Mouse (Mus musculus): ENCODE measurements around the gene Lhx1. TPM values are rescaled to one million over a fixed set of nuclear protein-coding genes. Genes with fewer than 3 reads are reported as not detected.

Lhx1 gene
- total RNA-seq, 1 experiment, result 0.09 TPM

DNA sequence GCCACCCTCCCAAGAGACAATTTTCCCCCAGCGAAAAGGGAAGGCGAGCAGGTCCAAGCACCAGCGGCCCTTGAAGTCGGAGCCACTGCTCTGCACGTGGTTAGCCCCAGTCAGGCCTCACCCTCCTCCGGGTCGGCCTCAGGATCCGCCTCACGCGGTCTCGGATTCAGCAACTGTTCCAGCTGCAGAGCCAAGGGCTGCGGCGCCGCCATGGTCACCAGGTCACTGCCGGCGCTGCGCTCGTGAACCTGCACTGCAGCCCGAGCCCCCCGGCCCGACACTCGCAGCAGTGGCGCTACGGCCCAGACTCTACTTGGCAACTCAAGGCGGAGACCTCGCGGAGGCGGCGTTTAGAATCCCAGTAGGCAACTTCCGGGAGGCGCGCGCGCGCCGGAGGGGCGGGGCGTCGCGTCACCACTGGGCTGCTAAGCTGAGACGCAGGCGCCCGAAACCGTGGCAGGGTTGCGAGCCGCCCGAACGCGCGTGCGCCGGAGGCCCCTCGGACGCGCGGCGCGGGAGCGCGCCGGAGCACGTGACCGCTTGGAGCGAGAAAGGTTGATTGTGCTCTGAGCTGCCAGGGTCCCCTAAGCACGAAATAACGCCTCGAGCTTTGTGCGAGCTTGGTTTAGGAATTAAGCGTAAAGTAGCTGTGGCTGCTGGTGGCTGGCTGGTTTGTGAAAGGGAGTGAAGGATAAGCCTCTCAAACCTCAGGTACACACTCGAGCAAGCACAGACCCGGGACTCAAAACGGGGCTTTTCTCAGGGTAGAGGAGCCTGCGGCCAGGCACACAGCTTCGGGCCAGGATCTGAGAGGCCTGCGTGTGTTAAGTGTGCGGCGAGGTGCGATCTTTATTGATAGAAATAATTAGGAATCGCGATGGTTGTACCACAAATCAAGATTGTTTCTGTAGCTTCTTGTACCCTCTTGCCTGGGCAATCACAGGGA lies 11.9 kb downstream of the Lhx1 start, which contains the start of gene Aatf:
Gene Aatf (minus strand): TSS at position 352 of the 946 bp plus-strand sequence.
- Histone ChIP-seq H3K36me3 (ENCODE audit: control insufficient read depth, insufficient read depth, low read length, poor library complexity, severe bottlenecking) (peaks cover 8% of the 10 kb centered on the region), H3K27ac (ENCODE audit: insufficient read depth, low read depth, low read length, poor library complexity, severe bottlenecking) (no peak within 1 kb of the TSS), H3K9ac (ENCODE audit: insufficient read depth, low read depth, low read length, poor library complexity, severe bottlenecking) (peak within 1 kb of the TSS; percentile 91), H3K4me1 (ENCODE audit: control insufficient read depth in 2 of 2, insufficient read depth in 2 of 2, low read length in 2 of 2, poor library complexity in 1 of 2) (0 out of 4 replicates have a peak, but pooled peaks cover 0 to 2% of the 10 kb centered on the region in 2 experiments), H3K9me3 (ENCODE audit: control insufficient read depth, insufficient read depth, low read depth, low read length) (no peaks in the 10 kb centered on the region), H3K4me3 (ENCODE audit: insufficient read depth in 1 of 2, low read depth in 1 of 2, low read length in 2 of 2, poor library complexity in 1 of 2, severe bottlenecking in 1 of 2) (peak within 1 kb of the TSS; percentile 79 to 84)
- in situ Hi-C loops (cut with MboI; ENCODE audit: low sequenced_read_pairs in 2 of 2, unreplicated experiment in 2 of 2), result no loop called here
- DNase-seq (ENCODE audit: low read depth, low spot score), result peak; percentile 91
- TF ChIP-seq HCFC1 (IDR thresholded peaks at IDR 0.05; ENCODE audit: borderline replicate concordance, insufficient read depth, low read length), result 0 out of 2 replicates have a peak, but pooled peaks have one; percentile 17
- no peak for TF ChIP-seq ZC3H11A (IDR thresholded peaks at IDR 0.05; ENCODE audit: borderline replicate concordance, low read depth, low read length)
- no peak for TF ChIP-seq MAFK (IDR thresholded peaks at IDR 0.05; ENCODE audit: insufficient read depth, low read depth, low read length)
- TF ChIP-seq CHD2 (IDR thresholded peaks at IDR 0.05; ENCODE audit: low read depth, low read length), result no peak
- no peak for TF ChIP-seq ZNF384 (IDR thresholded peaks at IDR 0.05; ENCODE audit: low read depth, low read length)

DNA sequence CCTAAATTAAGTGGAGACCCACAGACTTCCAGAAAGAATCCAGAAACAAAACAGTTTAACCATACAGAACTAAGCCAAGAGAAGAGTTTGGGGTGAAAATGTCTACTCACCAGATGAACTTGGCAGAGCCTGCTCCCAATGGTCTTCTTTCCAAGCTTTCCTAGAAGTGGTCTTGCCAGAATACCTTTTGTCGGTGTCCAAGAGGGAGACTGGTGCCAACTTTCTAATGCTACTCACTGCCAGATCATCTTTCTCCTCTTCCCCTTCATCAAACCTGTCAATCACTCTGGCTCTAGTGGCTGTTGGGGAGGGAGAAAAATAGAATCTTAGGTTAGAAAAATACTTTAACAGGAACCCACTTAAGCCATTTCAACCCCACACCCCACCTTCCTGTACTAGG lies 13.3 kb downstream of the Lhx1 start:
- in situ Hi-C loops (cut with MboI; ENCODE audit: low sequenced_read_pairs in 2 of 2, unreplicated experiment in 2 of 2), result no loop called here
- Histone ChIP-seq H3K9ac (ENCODE audit: insufficient read depth, low read depth, low read length, poor library complexity, severe bottlenecking) (no peak overlapping the region), H3K9me3 (ENCODE audit: control insufficient read depth, insufficient read depth, low read depth, low read length) (no peaks in the 10 kb centered on the region), H3K27ac (ENCODE audit: insufficient read depth, low read depth, low read length, poor library complexity, severe bottlenecking) (no peak overlapping the region), H3K4me3 (ENCODE audit: insufficient read depth in 1 of 2, low read depth in 1 of 2, low read length in 2 of 2, poor library complexity in 1 of 2, severe bottlenecking in 1 of 2) (no peak overlapping the region), H3K4me1 (ENCODE audit: control insufficient read depth in 2 of 2, insufficient read depth in 2 of 2, low read length in 2 of 2, poor library complexity in 1 of 2) (0 out of 4 replicates have a peak, but pooled peaks cover 0 to 2% of the 10 kb centered on the region in 2 experiments), H3K36me3 (ENCODE audit: control insufficient read depth, insufficient read depth, low read length, poor library complexity, severe bottlenecking) (peaks cover 8% of the 10 kb centered on the region)
- TF ChIP-seq ZC3H11A (IDR thresholded peaks at IDR 0.05; ENCODE audit: borderline replicate concordance, low read depth, low read length), result no peak
- no peak for TF ChIP-seq ZNF384 (IDR thresholded peaks at IDR 0.05; ENCODE audit: low read depth, low read length)
- no peak for DNase-seq (ENCODE audit: low read depth, low spot score)

DNA sequence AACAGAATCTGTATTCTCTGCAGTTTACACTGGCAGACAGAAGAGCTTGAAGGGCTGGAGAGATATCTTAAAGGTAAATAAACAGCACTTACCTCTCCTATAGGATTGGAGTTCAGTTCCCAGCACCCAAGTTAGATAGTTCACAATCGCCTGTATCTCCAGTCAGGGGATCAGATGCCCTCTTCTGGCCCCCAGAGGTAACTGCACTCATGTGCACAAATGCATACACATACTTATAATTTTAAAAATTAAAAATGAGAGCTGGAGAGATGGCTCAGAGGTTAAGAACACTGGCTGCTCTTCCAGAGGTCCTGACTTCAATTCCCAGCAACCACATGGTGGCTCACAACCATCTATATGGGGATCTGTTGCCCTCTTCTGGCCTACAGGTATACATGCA lies 21.0 kb downstream of the Lhx1 start:
- Histone ChIP-seq H3K36me3 (ENCODE audit: control insufficient read depth, insufficient read depth, low read length, poor library complexity, severe bottlenecking) (peaks cover 2% of the 10 kb centered on the region; the same call in 1 of the 2 replicates), H3K4me3 (ENCODE audit: insufficient read depth in 1 of 2, low read depth in 1 of 2, low read length in 2 of 2, poor library complexity in 1 of 2, severe bottlenecking in 1 of 2) (no peak overlapping the region), H3K9ac (ENCODE audit: insufficient read depth, low read depth, low read length, poor library complexity, severe bottlenecking) (no peak overlapping the region), H3K27ac (ENCODE audit: insufficient read depth, low read depth, low read length, poor library complexity, severe bottlenecking) (no peak overlapping the region), H3K9me3 (ENCODE audit: control insufficient read depth, insufficient read depth, low read depth, low read length) (no peaks in the 10 kb centered on the region), H3K4me1 (ENCODE audit: control insufficient read depth in 2 of 2, insufficient read depth in 2 of 2, low read length in 2 of 2, poor library complexity in 1 of 2) (no peaks in the 10 kb centered on the region)
- no peak for DNase-seq (ENCODE audit: low read depth, low spot score)
- TF ChIP-seq ZC3H11A (IDR thresholded peaks at IDR 0.05; ENCODE audit: borderline replicate concordance, low read depth, low read length) (no peak), MAFK (IDR thresholded peaks at IDR 0.05; ENCODE audit: insufficient read depth, low read depth, low read length) (no peak), HCFC1 (IDR thresholded peaks at IDR 0.05; ENCODE audit: borderline replicate concordance, insufficient read depth, low read length) (no peak), ZNF384 (IDR thresholded peaks at IDR 0.05; ENCODE audit: low read depth, low read length) (no peak), CHD2 (IDR thresholded peaks at IDR 0.05; ENCODE audit: low read depth, low read length) (no peak)
- in situ Hi-C loops (cut with MboI; ENCODE audit: low sequenced_read_pairs in 2 of 2, unreplicated experiment in 2 of 2), result no loop called here

DNA sequence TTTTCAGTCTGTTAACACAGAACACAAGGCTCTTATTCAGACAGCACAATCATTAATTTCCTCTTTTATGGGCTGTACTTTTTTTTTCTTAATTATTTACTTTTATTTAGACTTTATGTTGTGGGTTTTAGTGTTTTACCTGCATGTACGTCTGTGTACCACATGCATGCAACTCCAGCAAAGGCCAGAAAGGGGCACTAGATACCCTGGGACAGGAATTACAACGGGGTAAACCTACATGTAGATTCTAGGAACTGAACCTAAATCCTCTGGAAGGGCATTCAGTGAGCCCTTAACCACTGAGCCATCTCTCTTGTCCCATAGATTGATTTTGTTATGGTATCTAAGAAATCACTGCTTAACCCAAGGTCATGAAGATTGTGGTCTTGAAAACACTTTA lies 27.4 kb downstream of the Lhx1 start:
- no peaks in the 10 kb centered on the region for H3K9me3 ChIP-seq (ENCODE audit: control insufficient read depth, insufficient read depth, low read depth, low read length)
- peaks cover 2% of the 10 kb centered on the region; the same call in 1 of the 2 replicates for H3K36me3 ChIP-seq (ENCODE audit: control insufficient read depth, insufficient read depth, low read length, poor library complexity, severe bottlenecking)
- no peak for DNase-seq (ENCODE audit: low read depth, low spot score)
- H3K4me1 ChIP-seq (ENCODE audit: control insufficient read depth in 2 of 2, insufficient read depth in 2 of 2, low read length in 2 of 2, poor library complexity in 1 of 2), result no peaks in the 10 kb centered on the region
- no peak overlapping the region for H3K4me3 ChIP-seq (ENCODE audit: insufficient read depth in 1 of 2, low read depth in 1 of 2, low read length in 2 of 2, poor library complexity in 1 of 2, severe bottlenecking in 1 of 2)
- TF ChIP-seq ZNF384 (IDR thresholded peaks at IDR 0.05; ENCODE audit: low read depth, low read length) (no peak), MAFK (IDR thresholded peaks at IDR 0.05; ENCODE audit: insufficient read depth, low read depth, low read length) (no peak), HCFC1 (IDR thresholded peaks at IDR 0.05; ENCODE audit: borderline replicate concordance, insufficient read depth, low read length) (no peak), CHD2 (IDR thresholded peaks at IDR 0.05; ENCODE audit: low read depth, low read length) (no peak), ZC3H11A (IDR thresholded peaks at IDR 0.05; ENCODE audit: borderline replicate concordance, low read depth, low read length) (no peak; the same call in 1 of the 2 replicates)
- in situ Hi-C loops (cut with MboI; ENCODE audit: low sequenced_read_pairs in 2 of 2, unreplicated experiment in 2 of 2), result no loop called here
- H3K27ac ChIP-seq (ENCODE audit: insufficient read depth, low read depth, low read length, poor library complexity, severe bottlenecking), result no peak overlapping the region
- no peak overlapping the region for H3K9ac ChIP-seq (ENCODE audit: insufficient read depth, low read depth, low read length, poor library complexity, severe bottlenecking)
